Mouse (Mus musculus): ENCODE results near the gene Psmd5.

DNA sequence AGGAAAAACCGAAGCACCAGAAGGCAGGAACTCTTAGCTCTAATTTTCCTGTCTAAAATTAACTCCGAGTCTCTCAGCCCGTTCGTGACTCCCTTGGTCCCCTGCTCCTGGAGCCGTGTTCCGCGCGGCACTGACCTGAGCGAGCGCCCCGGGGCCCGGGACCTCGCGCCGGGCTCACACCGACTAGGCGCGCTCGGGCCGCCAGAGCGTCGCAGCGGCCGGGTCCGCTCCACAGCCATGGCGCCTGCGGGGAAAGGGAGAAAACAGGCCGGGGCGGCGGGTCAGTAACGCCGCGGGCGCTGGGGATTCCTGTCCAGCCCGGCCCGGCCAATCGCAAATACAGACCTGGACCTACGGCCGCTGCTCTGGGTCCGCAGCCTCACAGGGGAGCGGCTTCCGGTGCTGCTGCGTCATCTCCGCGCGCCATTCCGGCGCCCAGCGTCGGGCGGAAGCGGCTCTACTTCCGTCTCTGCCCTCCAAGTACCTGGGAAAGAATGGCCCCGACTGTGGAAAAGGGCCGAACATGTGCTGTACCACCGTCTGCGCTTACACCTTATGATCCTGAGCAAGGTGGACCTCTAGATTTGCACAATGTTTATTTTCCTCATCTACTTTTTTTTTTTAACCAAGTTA lies 48.8 kb downstream of the Psmd5 start, which contains the start of gene Fbxw2:
- TF ChIP-seq CTCF (IDR thresholded peaks at IDR 0.05; ENCODE audit: extremely low read depth, insufficient read depth, low read length) (no peak), POLR2A (IDR thresholded peaks at IDR 0.05; ENCODE audit: extremely low read depth, insufficient read depth, low read length) (peak; percentile 68)

All from cortical plate, adult 2 months (tissue).